Mouse (Mus musculus) telencephalon, adult 2 months (tissue): ENCODE measurements around the gene Osbpl8.
A peak's percentile ranks its signal among the peaks of the same experiment; 100 is the strongest.
"Not testable (repeated sequence)": the region's sequence is repeated elsewhere in the genome, so short reads cannot be mapped to it uniquely, and the experiment has no call there.

ENCODE experiments used
- DNase-seq: peaks from one replicate; pipeline ENCODE4 v3.0.0-alpha.2; 2011; ENCODE audit warnings: low read depth, low spot score

Osbpl8 gene

GRCm38 (mm10) chr10:111185574-111186269, 21.2 kb downstream of the Osbpl8 start:
- no peak for DNase-seq

GRCm38 (mm10) chr10:111189022-111189555, 24.5 kb downstream of the Osbpl8 start:
- DNase-seq = no peak

DNA sequence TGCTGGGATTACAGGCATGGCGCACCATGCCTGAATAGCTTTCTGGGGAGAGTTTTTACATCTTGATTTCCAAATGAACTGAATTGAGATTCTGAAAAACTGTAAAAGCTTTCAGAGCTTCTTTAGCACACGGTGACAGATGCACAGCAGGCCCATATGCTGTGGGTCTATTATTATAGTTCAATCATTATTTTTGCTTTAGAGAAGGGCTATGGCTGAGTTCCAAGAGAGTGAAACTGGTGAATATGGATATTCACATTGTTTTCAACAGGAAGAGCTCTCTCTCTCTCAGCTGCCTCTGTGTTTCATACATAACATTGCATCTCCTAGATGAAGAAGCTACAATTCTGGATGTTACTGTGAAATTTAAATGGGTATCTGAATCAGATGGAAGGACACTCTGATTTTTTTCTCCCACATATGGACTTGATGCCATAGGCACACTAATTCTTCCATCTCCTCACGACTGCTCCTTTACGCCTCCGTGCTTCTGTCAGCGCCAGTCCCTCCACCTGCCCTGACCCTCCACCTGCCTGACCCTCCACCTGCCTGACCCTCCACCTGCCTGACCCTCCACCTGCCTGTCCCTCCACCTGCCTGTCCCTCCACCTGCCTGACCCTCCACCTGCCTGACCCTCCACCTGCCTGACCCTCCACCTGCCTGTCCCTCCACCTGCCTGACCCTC, 25.7 kb downstream of the Osbpl8 start:
- DNase-seq = peak; percentile 93

GRCm38 (mm10) chr10:111193536-111193935, 29.0 kb downstream of the Osbpl8 start:
- no peak for DNase-seq

DNA sequence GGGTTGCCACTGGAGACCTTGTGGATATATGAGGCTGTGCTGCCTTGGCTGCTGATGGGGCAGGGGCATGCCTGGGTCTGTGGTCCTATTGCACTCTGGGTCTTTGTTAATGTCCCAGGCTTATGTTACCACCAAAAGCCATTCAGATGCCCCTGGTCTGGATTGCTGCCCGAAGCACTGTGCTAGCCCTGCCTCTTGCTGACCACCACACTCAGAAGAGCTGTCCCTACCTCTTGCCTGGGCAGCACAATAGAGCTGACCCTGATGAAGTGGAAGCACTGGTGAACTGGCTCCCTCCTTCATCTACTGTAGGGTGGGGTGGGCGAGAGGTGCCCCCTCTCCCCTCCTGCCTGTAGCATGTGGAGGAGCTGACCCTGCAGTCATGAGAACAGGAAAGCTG, 31.6 kb downstream of the Osbpl8 start:
- DNase-seq = no peak

- DNase-seq = not testable (repeated sequence)
Observed at GRCm38 (mm10) chr10:111198705-111199104, 34.2 kb downstream of the Osbpl8 start.

DNA sequence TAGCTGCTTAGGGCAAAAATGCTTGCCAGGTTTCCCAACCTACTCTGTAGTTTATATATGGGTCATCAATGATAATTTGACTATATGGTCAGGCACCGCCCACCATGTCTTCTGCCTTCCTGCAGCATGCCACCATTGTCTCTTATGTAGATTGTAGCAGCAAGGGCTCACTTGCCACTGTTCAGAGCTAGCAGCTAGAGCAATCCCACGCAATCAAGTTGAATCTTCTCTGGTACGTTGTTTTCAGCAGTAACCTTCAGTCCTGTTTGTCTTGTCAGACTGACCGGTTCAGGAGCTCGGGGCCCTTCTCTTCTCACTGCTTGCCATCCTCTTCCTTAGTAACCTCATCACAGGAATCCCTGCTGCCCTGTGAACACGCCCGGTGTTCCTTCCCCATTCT, 36.6 kb downstream of the Osbpl8 start:
- DNase-seq = no peak

GRCm38 (mm10) chr10:111201666-111202065, 37.1 kb downstream of the Osbpl8 start:
- no peak for DNase-seq

- no peak for DNase-seq
Observed at GRCm38 (mm10) chr10:111204089-111204488, 39.5 kb downstream of the Osbpl8 start.

DNA sequence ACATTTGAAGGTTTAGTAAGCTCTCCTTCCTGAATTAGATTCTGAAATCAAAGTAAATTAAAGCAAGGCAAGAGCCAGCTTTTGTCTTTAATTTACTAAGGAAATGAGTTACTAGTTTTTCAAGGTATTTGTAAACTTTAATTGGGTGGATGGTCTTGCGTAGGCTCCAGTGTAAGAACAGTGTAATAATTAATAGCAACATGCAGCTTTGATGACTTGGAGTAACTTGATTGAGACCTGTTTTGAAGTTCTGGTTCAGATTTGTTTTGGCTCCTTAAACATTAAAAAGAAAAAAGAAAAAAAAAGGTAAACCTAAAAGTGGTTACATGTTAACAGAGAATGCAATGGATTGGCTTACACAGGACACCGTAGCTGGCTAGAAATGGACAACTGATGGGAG, 40.9 kb downstream of the Osbpl8 start:
- DNase-seq = no peak

DNA sequence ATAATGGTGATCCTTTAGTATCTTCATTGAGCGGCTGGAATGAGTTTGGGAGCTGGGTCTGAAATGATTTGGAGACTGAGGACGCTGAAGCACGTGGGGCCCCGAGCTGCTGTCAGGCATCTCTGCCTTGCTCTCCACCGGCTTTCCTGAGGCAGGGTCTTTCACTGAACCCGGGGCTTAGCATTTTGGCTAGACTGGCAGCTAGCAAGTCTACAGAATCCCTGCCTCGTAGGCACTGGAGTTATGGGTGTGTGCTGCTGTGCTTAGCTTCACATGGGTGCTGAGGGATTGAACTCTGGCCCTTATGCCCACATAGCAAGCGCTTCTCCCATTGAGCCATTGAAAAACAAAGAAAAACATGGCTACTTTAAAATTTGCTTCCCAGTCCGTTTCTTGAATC, 42.8 kb downstream of the Osbpl8 start:
- DNase-seq = no peak

GRCm38 (mm10) chr10:111214084-111214483, 49.5 kb downstream of the Osbpl8 start:
- no peak for DNase-seq

DNA sequence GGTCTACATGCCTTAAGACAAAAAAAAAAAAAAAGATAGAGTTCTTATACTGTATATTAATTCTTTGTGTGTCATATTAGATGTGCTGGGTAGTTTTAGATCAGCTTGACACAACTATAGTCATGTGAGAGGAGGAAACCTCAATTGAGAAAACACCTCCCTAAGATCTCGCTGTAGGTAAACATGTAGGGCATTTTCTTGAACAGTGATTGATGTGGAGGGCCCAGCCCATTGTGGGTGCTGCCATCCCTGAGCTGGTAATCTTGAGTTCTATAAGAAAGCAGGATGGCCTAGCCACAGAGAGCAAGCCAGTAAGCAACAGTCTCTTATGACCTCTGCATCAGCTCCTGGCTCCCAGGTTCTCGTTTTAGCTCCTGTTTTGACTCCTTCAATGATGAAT, 50.1 kb downstream of the Osbpl8 start:
- no peak for DNase-seq

DNA sequence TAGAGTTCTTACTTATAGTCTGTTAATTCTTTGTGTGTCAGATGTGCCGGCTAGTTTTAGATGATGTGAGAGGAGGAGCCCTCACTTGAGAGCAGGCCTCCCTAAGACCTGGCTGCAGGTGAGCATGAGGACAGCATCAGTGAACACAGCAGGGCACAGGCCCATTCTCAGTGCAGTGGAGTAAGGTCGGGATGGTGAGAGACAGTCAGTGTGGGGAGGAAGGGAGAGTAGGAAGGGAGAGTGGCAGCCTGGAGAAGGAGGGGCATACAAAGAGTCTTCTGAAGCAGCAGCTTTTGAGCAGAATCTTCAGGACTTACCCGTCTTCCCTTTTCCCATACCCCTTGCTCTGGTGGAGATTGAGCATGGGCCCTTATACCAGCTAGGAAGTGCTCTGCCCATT, 51.0 kb downstream of the Osbpl8 start:
- DNase-seq = no peak

GRCm38 (mm10) chr10:111216111-111216510, 51.6 kb downstream of the Osbpl8 start:
- no peak for DNase-seq

DNA sequence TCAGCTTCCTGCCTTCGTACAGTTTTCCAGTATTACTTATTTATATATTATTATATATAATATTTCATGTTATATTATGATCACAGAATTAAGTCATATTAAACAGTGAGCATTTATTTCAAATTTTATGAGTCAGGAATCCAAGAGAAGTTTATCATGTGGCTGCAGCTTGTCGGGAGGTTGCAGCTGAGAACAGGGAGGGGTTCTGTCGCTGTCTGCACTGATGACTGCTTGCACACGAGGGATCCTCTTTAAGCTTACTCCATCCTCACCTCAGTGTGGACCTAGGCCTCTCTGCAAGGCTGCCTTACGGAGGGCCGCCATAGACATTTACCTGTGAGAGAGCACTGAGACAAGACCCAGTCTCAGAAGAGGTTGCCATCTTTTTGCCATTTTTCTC, 58.0 kb downstream of the Osbpl8 start:
- no peak for DNase-seq

DNA sequence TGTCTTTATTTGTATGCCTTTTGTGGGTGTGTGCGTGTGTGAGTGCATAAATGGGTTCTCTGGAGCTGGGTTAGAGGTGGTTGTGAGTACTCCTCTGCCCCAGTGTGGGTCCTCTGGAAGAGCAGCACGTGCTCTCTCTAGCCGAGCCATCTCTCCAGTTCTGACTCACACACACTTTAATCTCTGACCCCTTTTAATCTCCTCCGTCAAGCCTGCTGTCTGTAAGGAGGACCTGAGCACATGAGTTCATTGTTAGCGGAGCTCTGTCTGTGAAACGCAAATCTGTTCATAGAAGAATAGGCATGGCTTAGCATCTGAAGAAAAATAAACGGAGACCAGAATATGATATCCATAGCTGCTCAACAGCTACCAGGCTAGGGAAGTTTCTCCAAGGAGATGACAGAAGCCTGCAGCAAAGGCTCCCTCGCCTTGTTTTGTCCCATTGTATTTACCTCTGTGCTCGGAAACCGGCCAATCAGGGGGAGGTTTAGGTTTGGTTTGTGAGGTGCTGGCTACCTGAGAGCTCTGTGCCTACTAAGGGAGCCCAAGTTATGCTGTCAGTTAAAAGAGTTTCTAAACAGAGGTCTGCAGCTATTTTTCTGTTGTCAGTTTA, 58.8 kb downstream of the Osbpl8 start:
- DNase-seq = no peak

GRCm38 (mm10) chr10:111224696-111225095, 60.1 kb downstream of the Osbpl8 start:
- no peak for DNase-seq

DNA sequence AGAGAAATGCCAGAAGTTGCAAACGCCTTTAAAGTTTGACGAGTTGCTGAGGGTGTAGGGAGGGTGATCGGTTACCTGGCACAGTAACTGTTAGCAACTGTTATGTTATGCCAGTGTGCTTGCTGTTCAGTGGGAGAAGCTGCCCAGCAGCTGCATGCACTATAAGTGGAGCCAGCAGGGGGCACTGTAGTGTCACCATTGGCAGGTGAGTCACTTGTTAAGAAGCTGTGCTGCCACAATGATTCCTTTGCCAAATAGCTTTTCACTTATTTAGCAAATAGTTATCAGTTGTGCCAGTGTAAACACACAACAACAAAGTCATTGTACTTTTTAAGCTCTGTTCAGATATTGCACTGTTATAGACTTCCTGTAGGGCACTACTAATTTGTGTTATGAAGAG, 62.0 kb downstream of the Osbpl8 start:
- DNase-seq = peak; percentile 69

DNA sequence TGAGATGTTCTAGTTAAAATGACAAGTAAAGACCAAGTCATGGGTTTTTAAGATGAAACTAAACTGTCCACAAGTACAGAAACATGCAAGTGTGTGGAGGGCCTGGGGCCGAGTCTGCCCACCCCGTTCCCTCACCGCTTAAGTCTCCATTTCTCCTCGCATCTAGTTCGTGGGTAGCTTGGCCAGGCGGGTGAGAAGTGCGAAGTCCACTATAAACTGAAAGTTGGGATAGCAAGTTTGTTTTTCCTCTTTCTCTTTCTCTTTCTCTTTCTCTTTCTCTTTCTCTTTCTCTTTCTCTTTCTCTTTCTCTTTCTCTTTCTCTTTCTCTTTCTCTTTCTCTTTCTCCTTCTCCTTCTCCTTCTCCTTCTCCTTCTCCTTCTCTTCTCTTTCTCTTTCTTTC, 67.7 kb downstream of the Osbpl8 start:
- DNase-seq = not testable (repeated sequence)

GRCm38 (mm10) chr10:111233476-111234130, 69.1 kb downstream of the Osbpl8 start:
- DNase-seq = no peak
